Mouse (Mus musculus): ENCODE measurements around the gene Macf1. TPM values are rescaled to one million over a fixed set of nuclear protein-coding genes. Genes with fewer than 3 reads are reported as not detected.
"Not testable (repeated sequence)": the region's sequence is repeated elsewhere in the genome, so short reads cannot be mapped to it uniquely, and the experiment has no call there.

Macf1 gene
- polyA plus RNA-seq, 1 experiment = 90.1 TPM

DNA sequence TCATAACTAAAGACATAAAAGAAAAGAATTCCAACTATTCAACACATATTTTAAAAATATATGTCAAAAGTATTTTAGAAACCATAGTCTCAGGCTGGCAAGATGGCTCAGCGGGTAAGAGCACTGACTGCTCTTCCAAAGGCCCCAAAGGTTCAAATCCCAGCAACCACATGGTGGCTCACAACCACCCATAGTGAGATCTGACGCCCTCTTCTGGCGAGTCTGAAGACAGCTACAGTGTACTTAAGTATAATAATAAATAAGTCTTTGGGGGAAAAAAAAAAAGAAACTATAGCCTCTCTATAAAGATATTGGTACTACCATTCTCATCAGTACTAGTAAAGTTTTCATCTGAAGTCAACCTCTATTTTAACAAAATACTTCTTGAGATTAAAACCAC is 152.2 kb downstream of the Macf1 start:
- Histone ChIP-seq H3K4me1 (ENCODE audit: control insufficient read depth, insufficient read depth, insufficient read length, low read length) (no peaks in the 10 kb centered on the region), H3K4me3 (ENCODE audit: insufficient read depth, low read depth, low read length) (no peak overlapping the region), H3K27ac (replicated peaks; ENCODE audit: low read depth, low read length) (no peak overlapping the region)

GRCm38 (mm10) chr4:123530976-123531375 is 153.2 kb downstream of the Macf1 start:
- Histone ChIP-seq H3K4me1 (ENCODE audit: control insufficient read depth, insufficient read depth, insufficient read length, low read length) (no peaks in the 10 kb centered on the region; the same call in 1 of the 2 replicates), H3K27ac (replicated peaks; ENCODE audit: low read depth, low read length) (no peak overlapping the region), H3K4me3 (ENCODE audit: insufficient read depth, low read depth, low read length) (no peak overlapping the region)

GRCm38 (mm10) chr4:123529230-123529629 is 154.9 kb downstream of the Macf1 start:
- H3K4me3 ChIP-seq (ENCODE audit: insufficient read depth, low read depth, low read length) = no peak overlapping the region
- H3K27ac ChIP-seq (replicated peaks; ENCODE audit: low read depth, low read length) = no peak overlapping the region

GRCm38 (mm10) chr4:123527607-123528010 is 156.6 kb downstream of the Macf1 start:
- no peaks in the 10 kb centered on the region; the same call in 1 of the 2 replicates for H3K4me1 ChIP-seq (ENCODE audit: control insufficient read depth, insufficient read depth, insufficient read length, low read length)
- 0 out of 2 replicates have a peak overlapping the region, but pooled peaks have one; percentile 0 for H3K4me3 ChIP-seq (ENCODE audit: insufficient read depth, low read depth, low read length)
- no peak overlapping the region for H3K27ac ChIP-seq (replicated peaks; ENCODE audit: low read depth, low read length)

More at GRCm38 (mm10) chr4:123529230-123529629, 154.9 kb downstream of the Macf1 start:
- no peaks in the 10 kb centered on the region; the same call in 1 of the 2 replicates for H3K4me1 ChIP-seq (ENCODE audit: control insufficient read depth, insufficient read depth, insufficient read length, low read length)

- Histone ChIP-seq H3K27ac (replicated peaks; ENCODE audit: low read depth, low read length) (no peak overlapping the region), H3K4me3 (ENCODE audit: insufficient read depth, low read depth, low read length) (no peak overlapping the region), H3K4me1 (ENCODE audit: control insufficient read depth, insufficient read depth, insufficient read length, low read length) (no peaks in the 10 kb centered on the region; the same call in 1 of the 2 replicates)
Measured at GRCm38 (mm10) chr4:123526779-123527280, 157.3 kb downstream of the Macf1 start.

- H3K4me1 ChIP-seq (ENCODE audit: control insufficient read depth, insufficient read depth, insufficient read length, low read length) = no peaks in the 10 kb centered on the region; the same call in 1 of the 2 replicates
- no peak overlapping the region for H3K4me3 ChIP-seq (ENCODE audit: insufficient read depth, low read depth, low read length)
- no peak overlapping the region for H3K27ac ChIP-seq (replicated peaks; ENCODE audit: low read depth, low read length)
Measured at GRCm38 (mm10) chr4:123524746-123525145, 159.4 kb downstream of the Macf1 start.

- not testable (repeated sequence) for H3K4me3 ChIP-seq (ENCODE audit: insufficient read depth, low read depth, low read length); H3K27ac ChIP-seq (replicated peaks; ENCODE audit: low read depth, low read length); H3K4me1 ChIP-seq (ENCODE audit: control insufficient read depth, insufficient read depth, insufficient read length, low read length)
Measured at GRCm38 (mm10) chr4:123520123-123520522, 164.0 kb downstream of the Macf1 start.

GRCm38 (mm10) chr4:123515673-123516072 is 168.5 kb downstream of the Macf1 start:
- no peaks in the 10 kb centered on the region for H3K4me1 ChIP-seq (ENCODE audit: control insufficient read depth, insufficient read depth, insufficient read length, low read length)
- no peak overlapping the region for H3K27ac ChIP-seq (replicated peaks; ENCODE audit: low read depth, low read length)
- no peak overlapping the region for H3K4me3 ChIP-seq (ENCODE audit: insufficient read depth, low read depth, low read length)

GRCm38 (mm10) chr4:123510201-123510600 is 174.0 kb downstream of the Macf1 start:
- Histone ChIP-seq H3K4me3 (ENCODE audit: insufficient read depth, low read depth, low read length) (no peak overlapping the region), H3K4me1 (ENCODE audit: control insufficient read depth, insufficient read depth, insufficient read length, low read length) (no peaks in the 10 kb centered on the region), H3K27ac (replicated peaks; ENCODE audit: low read depth, low read length) (no peak overlapping the region)

- H3K27ac ChIP-seq (replicated peaks; ENCODE audit: low read depth, low read length) = 0 out of 2 replicates have a peak overlapping the region, but pooled peaks have one; percentile 47
- 0 out of 2 replicates have a peak, but pooled peaks cover 2% of the 10 kb centered on the region for H3K4me1 ChIP-seq (ENCODE audit: control insufficient read depth, insufficient read depth, insufficient read length, low read length)
- no peak overlapping the region for H3K4me3 ChIP-seq (ENCODE audit: insufficient read depth, low read depth, low read length)
Measured at GRCm38 (mm10) chr4:123489086-123489485, 195.1 kb downstream of the Macf1 start.

DNA sequence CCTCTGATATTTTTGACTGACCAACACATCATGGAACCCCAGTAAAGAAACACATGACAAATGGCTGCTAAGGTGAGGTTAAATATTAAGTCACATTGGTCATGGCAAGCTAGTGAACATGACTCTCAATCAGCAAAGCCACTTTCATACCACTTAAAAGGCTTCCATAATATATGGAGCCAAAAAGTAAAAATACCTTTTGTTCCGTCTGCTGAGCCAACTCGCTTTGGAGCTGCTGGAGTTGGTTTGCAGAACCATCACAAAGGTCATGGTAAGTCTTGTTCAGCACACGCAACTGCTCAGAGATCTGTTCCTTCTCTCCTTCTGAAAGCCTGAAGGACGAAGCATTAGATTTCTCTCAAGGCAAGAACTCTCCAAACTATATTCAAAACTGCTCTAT is 204.2 kb downstream of the Macf1 start:
- Histone ChIP-seq H3K4me1 (ENCODE audit: control insufficient read depth, insufficient read depth, insufficient read length, low read length) (0 out of 2 replicates have a peak, but pooled peaks cover 3% of the 10 kb centered on the region), H3K27ac (replicated peaks; ENCODE audit: low read depth, low read length) (no peak overlapping the region), H3K4me3 (ENCODE audit: insufficient read depth, low read depth, low read length) (no peak overlapping the region)

GRCm38 (mm10) chr4:123478655-123479433 is 205.3 kb downstream of the Macf1 start:
- 0 out of 2 replicates have a peak, but pooled peaks cover 3% of the 10 kb centered on the region for H3K4me1 ChIP-seq (ENCODE audit: control insufficient read depth, insufficient read depth, insufficient read length, low read length)
- no peak overlapping the region for H3K27ac ChIP-seq (replicated peaks; ENCODE audit: low read depth, low read length)
- no peak overlapping the region for H3K4me3 ChIP-seq (ENCODE audit: insufficient read depth, low read depth, low read length)

GRCm38 (mm10) chr4:123465799-123466198 is 218.4 kb downstream of the Macf1 start:
- no peak overlapping the region for H3K27ac ChIP-seq (replicated peaks; ENCODE audit: low read depth, low read length)
- peaks cover 10% of the 10 kb centered on the region for H3K4me1 ChIP-seq (ENCODE audit: control insufficient read depth, insufficient read depth, insufficient read length, low read length)
- no peak overlapping the region for H3K4me3 ChIP-seq (ENCODE audit: insufficient read depth, low read depth, low read length)

GRCm38 (mm10) chr4:123460595-123461272 is 223.4 kb downstream of the Macf1 start:
- H3K4me1 ChIP-seq (ENCODE audit: control insufficient read depth, insufficient read depth, insufficient read length, low read length) = peaks cover 6% of the 10 kb centered on the region
- H3K27ac ChIP-seq (replicated peaks; ENCODE audit: low read depth, low read length) = no peak overlapping the region
- no peak overlapping the region for H3K4me3 ChIP-seq (ENCODE audit: insufficient read depth, low read depth, low read length)

GRCm38 (mm10) chr4:123454871-123455640 is 229.1 kb downstream of the Macf1 start:
- Histone ChIP-seq H3K4me3 (ENCODE audit: insufficient read depth, low read depth, low read length) (no peak overlapping the region), H3K27ac (replicated peaks; ENCODE audit: low read depth, low read length) (peak overlapping the region; percentile 37; the same call in 1 of the 2 replicates), H3K4me1 (ENCODE audit: control insufficient read depth, insufficient read depth, insufficient read length, low read length) (peaks cover 2% of the 10 kb centered on the region; the same call in 1 of the 2 replicates)
